Mouse (Mus musculus): ENCODE data around the gene Atp6v1g2. TPM values are rescaled to one million over a fixed set of nuclear protein-coding genes. Genes with fewer than 3 reads are reported as not detected.

The Atp6v1g2 gene
- polyA plus RNA-seq, 1 experiment from 2014 or later: 78.1 TPM

- no peak for ATAC-seq (ENCODE audit: low FRiP score, low TSS enrichment)
- H3K4me3 ChIP-seq (replicated peaks; ENCODE audit: low read depth, low read length): 0 out of 2 replicates have a peak overlapping the region, but pooled peaks have one; percentile 4
- H3K36me3 ChIP-seq (ENCODE audit: control insufficient read depth, insufficient read depth, low read length): peaks cover 6% of the 10 kb centered on the region; the same call in 1 of the 2 replicates
- 0 out of 2 replicates have a peak overlapping the region, but pooled peaks have one; percentile 12 for H3K9ac ChIP-seq (replicated peaks; ENCODE audit: low read length)
- peaks cover 22% of the 10 kb centered on the region for H3K4me1 ChIP-seq (ENCODE audit: control insufficient read depth, insufficient read depth, low read length)
- peak overlapping the region; percentile 88; the same call in 1 of the 2 replicates for H3K27ac ChIP-seq (replicated peaks; ENCODE audit: low read depth, low read length)
- DNase-seq: no peak
- WGBS: 86% methylated on average over 12 of the region's 12 CpGs
- H3K27me3 ChIP-seq (ENCODE audit: control insufficient read depth, insufficient read depth, low read length): no peaks in the 10 kb centered on the region
- peak overlapping the region; percentile 91 for H3K4me2 ChIP-seq (ENCODE audit: low read length)
- H3K9me3 ChIP-seq (ENCODE audit: control insufficient read depth, low read length): no peaks in the 10 kb centered on the region
These were observed 4.0 kb downstream of the Atp6v1g2 start for GRCm38 (mm10) chr17:35237504-35237903.

- WGBS: 81% methylated on average over 5 of the region's 5 CpGs
- Histone ChIP-seq H3K9ac (replicated peaks; ENCODE audit: low read length) (no peak overlapping the region), H3K4me3 (replicated peaks; ENCODE audit: low read depth, low read length) (no peak overlapping the region), H3K27me3 (ENCODE audit: control insufficient read depth, insufficient read depth, low read length) (no peaks in the 10 kb centered on the region), H3K4me2 (ENCODE audit: low read length) (no peak overlapping the region), H3K27ac (replicated peaks; ENCODE audit: low read depth, low read length) (no peak overlapping the region), H3K9me3 (ENCODE audit: control insufficient read depth, low read length) (no peaks in the 10 kb centered on the region), H3K36me3 (ENCODE audit: control insufficient read depth, insufficient read depth, low read length) (peaks cover 19% of the 10 kb centered on the region), H3K4me1 (ENCODE audit: control insufficient read depth, insufficient read depth, low read length) (peaks cover 31% of the 10 kb centered on the region)
- DNase-seq: no peak
- ATAC-seq (ENCODE audit: low FRiP score, low TSS enrichment): no peak
These were observed 6.2 kb downstream of the Atp6v1g2 start for GRCm38 (mm10) chr17:35239700-35240099.

- peaks cover 37% of the 10 kb centered on the region for H3K4me1 ChIP-seq (ENCODE audit: control insufficient read depth, insufficient read depth, low read length)
- no peaks in the 10 kb centered on the region for H3K27me3 ChIP-seq (ENCODE audit: control insufficient read depth, insufficient read depth, low read length)
- DNase-seq (no peak), ATAC-seq (ENCODE audit: low FRiP score, low TSS enrichment) (no peak)
- WGBS: 28% methylated on average over 12 of the region's 12 CpGs
- peaks cover 28% of the 10 kb centered on the region for H3K36me3 ChIP-seq (ENCODE audit: control insufficient read depth, insufficient read depth, low read length)
- peak overlapping the region; percentile 95 for H3K4me2 ChIP-seq (ENCODE audit: low read length)
- H3K9ac ChIP-seq (replicated peaks; ENCODE audit: low read length): peak overlapping the region; percentile 7
- H3K27ac ChIP-seq (replicated peaks; ENCODE audit: low read depth, low read length): peak overlapping the region; percentile 97
- H3K4me3 ChIP-seq (replicated peaks; ENCODE audit: low read depth, low read length): peak overlapping the region; percentile 71
- no peaks in the 10 kb centered on the region for H3K9me3 ChIP-seq (ENCODE audit: control insufficient read depth, low read length)
These were observed 7.2 kb downstream of the Atp6v1g2 start for GRCm38 (mm10) chr17:35240384-35241304.

- no peaks in the 10 kb centered on the region for H3K9me3 ChIP-seq (ENCODE audit: control insufficient read depth, low read length)
- peak within 1 kb of the TSS; percentile 98 for H3K9ac ChIP-seq (replicated peaks; ENCODE audit: low read length)
- peak within 1 kb of the TSS; percentile 95 for H3K4me2 ChIP-seq (ENCODE audit: low read length)
- H3K27ac ChIP-seq (replicated peaks; ENCODE audit: low read depth, low read length): peak within 1 kb of the TSS; percentile 97
- peak; percentile 91 for ATAC-seq (ENCODE audit: low FRiP score, low TSS enrichment)
- peak; percentile 98 for DNase-seq
- peaks cover 36% of the 10 kb centered on the region for H3K36me3 ChIP-seq (ENCODE audit: control insufficient read depth, insufficient read depth, low read length)
- no peaks in the 10 kb centered on the region for H3K27me3 ChIP-seq (ENCODE audit: control insufficient read depth, insufficient read depth, low read length)
- peak within 1 kb of the TSS; percentile 71 for H3K4me3 ChIP-seq (replicated peaks; ENCODE audit: low read depth, low read length)
- peaks cover 40% of the 10 kb centered on the region for H3K4me1 ChIP-seq (ENCODE audit: control insufficient read depth, insufficient read depth, low read length)
- WGBS: under 1% methylated on average over 69 of the region's 69 CpGs
These were observed 8.0 kb downstream of the Atp6v1g2 start, which contains the start of gene Ddx39b for GRCm38 (mm10) chr17:35241305-35242014. TSS of gene Ddx39b (plus strand) at chr17:35241746.

- Histone ChIP-seq H3K4me2 (ENCODE audit: low read length) (peak overlapping the region; percentile 95), H3K4me1 (ENCODE audit: control insufficient read depth, insufficient read depth, low read length) (peaks cover 35% of the 10 kb centered on the region), H3K4me3 (replicated peaks; ENCODE audit: low read depth, low read length) (peak overlapping the region; percentile 71), H3K27ac (replicated peaks; ENCODE audit: low read depth, low read length) (peak overlapping the region; percentile 97), H3K27me3 (ENCODE audit: control insufficient read depth, insufficient read depth, low read length) (no peaks in the 10 kb centered on the region), H3K36me3 (ENCODE audit: control insufficient read depth, insufficient read depth, low read length) (peaks cover 44% of the 10 kb centered on the region), H3K9me3 (ENCODE audit: control insufficient read depth, low read length) (no peaks in the 10 kb centered on the region), H3K9ac (replicated peaks; ENCODE audit: low read length) (peak overlapping the region; percentile 98)
- DNase-seq (peak; percentile 78), ATAC-seq (ENCODE audit: low FRiP score, low TSS enrichment) (peak; percentile 47)
- under 1% methylated on average over 55 of the region's 55 CpGs for WGBS
These were observed 8.8 kb downstream of the Atp6v1g2 start for GRCm38 (mm10) chr17:35242015-35242941.

GRCm38 (mm10) chr17:35243086-35243485, 9.6 kb downstream of the Atp6v1g2 start:
- peak; percentile 70 for DNase-seq
- Histone ChIP-seq H3K4me2 (ENCODE audit: low read length) (peak overlapping the region; percentile 95), H3K36me3 (ENCODE audit: control insufficient read depth, insufficient read depth, low read length) (peaks cover 52% of the 10 kb centered on the region), H3K27me3 (ENCODE audit: control insufficient read depth, insufficient read depth, low read length) (no peaks in the 10 kb centered on the region), H3K4me3 (replicated peaks; ENCODE audit: low read depth, low read length) (peak overlapping the region; percentile 71), H3K27ac (replicated peaks; ENCODE audit: low read depth, low read length) (peak overlapping the region; percentile 97), H3K9me3 (ENCODE audit: control insufficient read depth, low read length) (no peaks in the 10 kb centered on the region), H3K4me1 (ENCODE audit: control insufficient read depth, insufficient read depth, low read length) (peaks cover 35% of the 10 kb centered on the region), H3K9ac (replicated peaks; ENCODE audit: low read length) (peak overlapping the region; percentile 98)
- 1% methylated on average over 16 of the region's 16 CpGs for WGBS
- ATAC-seq (ENCODE audit: low FRiP score, low TSS enrichment): no peak

- no peak overlapping the region for H3K27ac ChIP-seq (replicated peaks; ENCODE audit: low read depth, low read length)
- H3K4me2 ChIP-seq (ENCODE audit: low read length): peak overlapping the region; percentile 95
- WGBS: 72% methylated on average over 2 of the region's 2 CpGs
These were observed 11.5 kb downstream of the Atp6v1g2 start for GRCm38 (mm10) chr17:35244999-35245398.

More at GRCm38 (mm10) chr17:35244999-35245398, 11.5 kb downstream of the Atp6v1g2 start:
- no peak for DNase-seq
- Histone ChIP-seq H3K36me3 (ENCODE audit: control insufficient read depth, insufficient read depth, low read length) (peaks cover 72% of the 10 kb centered on the region), H3K9ac (replicated peaks; ENCODE audit: low read length) (0 out of 2 replicates have a peak overlapping the region, but pooled peaks have one; percentile 17), H3K27me3 (ENCODE audit: control insufficient read depth, insufficient read depth, low read length) (no peaks in the 10 kb centered on the region), H3K4me1 (ENCODE audit: control insufficient read depth, insufficient read depth, low read length) (peaks cover 35% of the 10 kb centered on the region), H3K4me3 (replicated peaks; ENCODE audit: low read depth, low read length) (peak overlapping the region; percentile 16), H3K9me3 (ENCODE audit: control insufficient read depth, low read length) (no peaks in the 10 kb centered on the region)
- ATAC-seq (ENCODE audit: low FRiP score, low TSS enrichment): no peak
